Mouse (Mus musculus): ENCODE data around the gene Tmem51.

GRCm38 (mm10) chr4:142045595-142046163 is 38.4 kb downstream of the Tmem51 start:
- TF ChIP-seq CTCF (IDR thresholded peaks at IDR 0.05; ENCODE audit: borderline replicate concordance, control insufficient read depth, extremely low read depth, insufficient read depth, low read length, poor library complexity) (no peak), POLR2A (IDR thresholded peaks at IDR 0.05; ENCODE audit: control insufficient read depth, extremely low read depth, insufficient read depth, low read length, poor library complexity) (no peak)

All from thymus, adult 2 months (tissue).